Mouse (Mus musculus) bone marrow macrophage, adult 2 months (primary cell): ENCODE measurements around the gene Ghr.

Experiments used
- CTCF ChIP-seq: IDR thresholded peaks from 2 replicates; pipeline ENCODE4 v1.5.1; 2012; ENCODE audit warnings: low read depth, mild to moderate bottlenecking, low read length, moderate library complexity
- POLR2A ChIP-seq: IDR thresholded peaks from 2 replicates; pipeline ENCODE4 v1.6.1; 2012; ENCODE audit warnings: mild to moderate bottlenecking, low read depth, low read length, borderline replicate concordance

DNA sequence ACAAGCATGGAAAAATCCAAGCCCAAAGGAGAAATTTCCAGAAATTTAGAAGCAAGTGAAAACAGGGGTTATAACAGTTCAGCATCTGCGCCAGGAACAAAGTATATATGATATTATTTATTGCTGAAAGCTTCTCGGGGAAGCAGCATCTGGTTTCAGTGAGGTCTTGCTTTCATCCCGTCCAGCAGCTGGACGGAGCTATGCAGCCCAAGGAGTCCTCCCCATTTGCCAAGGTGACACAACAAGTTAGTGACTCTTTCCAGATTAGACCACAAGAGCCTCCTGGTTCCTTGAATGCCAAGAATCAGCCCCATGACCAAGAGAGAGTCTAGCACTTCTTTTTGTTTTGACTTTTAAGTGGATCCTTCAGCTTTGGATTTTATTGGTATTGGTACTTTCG is 96.6 kb downstream of the Ghr start:
- TF ChIP-seq CTCF, result no peak
- no peak for TF ChIP-seq POLR2A
